Mouse (Mus musculus): ENCODE data around the gene Coq8a. TPM values are rescaled to one million over a fixed set of nuclear protein-coding genes. Genes with fewer than 3 reads are reported as not detected.

Gene Coq8a
- polyA plus RNA-seq, 1 experiment: 13.4 TPM

- TF ChIP-seq CTCF (IDR thresholded peaks at IDR 0.05; ENCODE audit: low read depth, low read length): no peak
- no peak for TF ChIP-seq POLR2A (IDR thresholded peaks at IDR 0.05; ENCODE audit: borderline replicate concordance, low read depth, low read length)
- Histone ChIP-seq H3K4me3 (ENCODE audit: insufficient read depth, low read length) (no peak overlapping the region), H3K27ac (ENCODE audit: insufficient read depth, low read depth, low read length) (no peak overlapping the region)
Measured at GRCm38 (mm10) chr1:180148036-180148435, 51.4 kb downstream of the Coq8a start.

GRCm38 (mm10) chr1:180140970-180141369 lies 58.4 kb downstream of the Coq8a start:
- Histone ChIP-seq H3K4me3 (ENCODE audit: insufficient read depth, low read length) (no peak overlapping the region), H3K4me1 (ENCODE audit: control insufficient read depth, insufficient read depth, low read length) (0 out of 2 replicates have a peak, but pooled peaks cover 3% of the 10 kb centered on the region), H3K27ac (ENCODE audit: insufficient read depth, low read depth, low read length) (no peak overlapping the region)
- TF ChIP-seq POLR2A (IDR thresholded peaks at IDR 0.05; ENCODE audit: borderline replicate concordance, low read depth, low read length) (no peak), CTCF (IDR thresholded peaks at IDR 0.05; ENCODE audit: low read depth, low read length) (no peak)

More at GRCm38 (mm10) chr1:180148036-180148435, 51.4 kb downstream of the Coq8a start:
- peaks cover 7% of the 10 kb centered on the region for H3K4me1 ChIP-seq (ENCODE audit: control insufficient read depth, insufficient read depth, low read length)

- Histone ChIP-seq H3K4me1 (ENCODE audit: control insufficient read depth, insufficient read depth, low read length) (0 out of 2 replicates have a peak, but pooled peaks cover 3% of the 10 kb centered on the region), H3K4me3 (ENCODE audit: insufficient read depth, low read length) (no peak overlapping the region), H3K27ac (ENCODE audit: insufficient read depth, low read depth, low read length) (no peak overlapping the region)
- TF ChIP-seq CTCF (IDR thresholded peaks at IDR 0.05; ENCODE audit: low read depth, low read length) (no peak), POLR2A (IDR thresholded peaks at IDR 0.05; ENCODE audit: borderline replicate concordance, low read depth, low read length) (no peak)
Measured at GRCm38 (mm10) chr1:180139158-180139557, 60.2 kb downstream of the Coq8a start.

- no peak overlapping the region for H3K4me3 ChIP-seq (ENCODE audit: insufficient read depth, low read length)
- TF ChIP-seq CTCF (IDR thresholded peaks at IDR 0.05; ENCODE audit: low read depth, low read length): no peak
- TF ChIP-seq POLR2A (IDR thresholded peaks at IDR 0.05; ENCODE audit: borderline replicate concordance, low read depth, low read length): no peak
- no peak overlapping the region for H3K27ac ChIP-seq (ENCODE audit: insufficient read depth, low read depth, low read length)
- H3K4me1 ChIP-seq (ENCODE audit: control insufficient read depth, insufficient read depth, low read length): no peaks in the 10 kb centered on the region
Measured at GRCm38 (mm10) chr1:180132187-180132586, 67.2 kb downstream of the Coq8a start.

GRCm38 (mm10) chr1:180131402-180131801 lies 68.0 kb downstream of the Coq8a start:
- Histone ChIP-seq H3K4me3 (ENCODE audit: insufficient read depth, low read length) (no peak overlapping the region), H3K27ac (ENCODE audit: insufficient read depth, low read depth, low read length) (no peak overlapping the region), H3K4me1 (ENCODE audit: control insufficient read depth, insufficient read depth, low read length) (no peaks in the 10 kb centered on the region)
- TF ChIP-seq CTCF (IDR thresholded peaks at IDR 0.05; ENCODE audit: low read depth, low read length): no peak
- TF ChIP-seq POLR2A (IDR thresholded peaks at IDR 0.05; ENCODE audit: borderline replicate concordance, low read depth, low read length): no peak

- no peak for TF ChIP-seq CTCF (IDR thresholded peaks at IDR 0.05; ENCODE audit: low read depth, low read length)
- Histone ChIP-seq H3K27ac (ENCODE audit: insufficient read depth, low read depth, low read length) (no peak overlapping the region), H3K4me3 (ENCODE audit: insufficient read depth, low read length) (no peak overlapping the region), H3K4me1 (ENCODE audit: control insufficient read depth, insufficient read depth, low read length) (no peaks in the 10 kb centered on the region)
Measured at GRCm38 (mm10) chr1:180128077-180128792, 71.2 kb downstream of the Coq8a start.

GRCm38 (mm10) chr1:180118233-180118632 lies 81.2 kb downstream of the Coq8a start:
- TF ChIP-seq POLR2A (IDR thresholded peaks at IDR 0.05; ENCODE audit: borderline replicate concordance, low read depth, low read length) (no peak), CTCF (IDR thresholded peaks at IDR 0.05; ENCODE audit: low read depth, low read length) (no peak)

GRCm38 (mm10) chr1:180116525-180116924 lies 82.9 kb downstream of the Coq8a start:
- H3K4me1 ChIP-seq (ENCODE audit: control insufficient read depth, insufficient read depth, low read length): no peaks in the 10 kb centered on the region
- no peak overlapping the region for H3K27ac ChIP-seq (ENCODE audit: insufficient read depth, low read depth, low read length)
- no peak overlapping the region for H3K4me3 ChIP-seq (ENCODE audit: insufficient read depth, low read length)
- TF ChIP-seq CTCF (IDR thresholded peaks at IDR 0.05; ENCODE audit: low read depth, low read length) (peak; percentile 51; the same call in 1 of the 2 replicates), POLR2A (IDR thresholded peaks at IDR 0.05; ENCODE audit: borderline replicate concordance, low read depth, low read length) (no peak)

More at GRCm38 (mm10) chr1:180118233-180118632, 81.2 kb downstream of the Coq8a start:
- Histone ChIP-seq H3K4me3 (ENCODE audit: insufficient read depth, low read length) (no peak overlapping the region), H3K27ac (ENCODE audit: insufficient read depth, low read depth, low read length) (no peak overlapping the region), H3K4me1 (ENCODE audit: control insufficient read depth, insufficient read depth, low read length) (no peaks in the 10 kb centered on the region)

Other genes starting within 250 kb of the Coq8a start
- gene Cdc42bpa, start 239.1 kb downstream of the Coq8a start, polyA plus RNA-seq (2012; ENCODE audit: insufficient read depth, insufficient read length, missing spikeins): 2.0 and 2.6 TPM in 2 replicates
- 70.9 and 82.6 TPM in 2 replicates for gene Psen2, start 63.8 kb upstream of the Coq8a start, polyA plus RNA-seq (2012; ENCODE audit: insufficient read depth, insufficient read length, missing spikeins)
- 24.4 and 28.6 TPM in 2 replicates for gene Itpkb, start 130.9 kb upstream of the Coq8a start, polyA plus RNA-seq (2012; ENCODE audit: insufficient read depth, insufficient read length, missing spikeins)